Mouse (Mus musculus) urinary bladder, adult 18-20 months (tissue): ENCODE measurements at regions not wholly inside any gene's neighbourhood (a gene's known extent, or its start where the extent isn't known, plus 50 kb on each side); places are given as distances from the start of the nearest gene placed in this dataset.

Source experiments
- DNase-seq, 2 experiments: peaks; one replicate each; pipeline ENCODE4 v3.0.0; 2022; ENCODE audit warnings: low spot score in 2 of 2, mixed read lengths in 2 of 2

GRCm38 (mm10) chr4:83986951-83987822 lies 461.8 kb downstream of the Ccdc171 start:
- DNase-seq, result no peak

GRCm38 (mm10) chr4:83987846-83988245 lies 462.5 kb downstream of the Ccdc171 start:
- no peak for DNase-seq

- DNase-seq, result no peak
Measured at GRCm38 (mm10) chr4:83988314-83988713, 463.0 kb downstream of the Ccdc171 start.

- no peak for DNase-seq
Measured at GRCm38 (mm10) chr4:83990126-83990989, 465.0 kb downstream of the Ccdc171 start.

- no peak for DNase-seq
Measured at GRCm38 (mm10) chr4:83991195-83991594, 465.9 kb downstream of the Ccdc171 start.

- no peak for DNase-seq
Measured at GRCm38 (mm10) chr4:83997079-83997478, 471.7 kb downstream of the Ccdc171 start.

- no peak for DNase-seq
Measured at GRCm38 (mm10) chr4:84001645-84002044, 476.3 kb downstream of the Ccdc171 start.

- no peak for DNase-seq
Measured at GRCm38 (mm10) chr4:84004055-84004778, 478.9 kb downstream of the Ccdc171 start.

GRCm38 (mm10) chr4:84004786-84005382 lies 479.5 kb downstream of the Ccdc171 start:
- DNase-seq, result no peak

GRCm38 (mm10) chr4:84011941-84012340 lies 486.6 kb downstream of the Ccdc171 start:
- no peak for DNase-seq

GRCm38 (mm10) chr4:84015139-84015538 lies 489.8 kb downstream of the Ccdc171 start:
- DNase-seq, result no peak

- no peak for DNase-seq
Measured at GRCm38 (mm10) chr4:84015552-84016169, 490.3 kb downstream of the Ccdc171 start.

- DNase-seq, result no peak
Measured at GRCm38 (mm10) chr4:84018135-84018534, 492.8 kb downstream of the Ccdc171 start.

GRCm38 (mm10) chr4:84018774-84019173 lies 493.4 kb downstream of the Ccdc171 start:
- no peak for DNase-seq

- DNase-seq, result no peak
Measured at GRCm38 (mm10) chr4:84019500-84020255, 494.3 kb downstream of the Ccdc171 start.

- DNase-seq, result no peak
Measured at GRCm38 (mm10) chr4:84020692-84021091, 495.3 kb downstream of the Ccdc171 start.

- no peak for DNase-seq
Measured at GRCm38 (mm10) chr4:84022323-84022722, 497.0 kb downstream of the Ccdc171 start.

GRCm38 (mm10) chr4:84026144-84026543 lies 500.8 kb downstream of the Ccdc171 start:
- DNase-seq, result no peak

GRCm38 (mm10) chr4:84028120-84028519 lies 502.8 kb downstream of the Ccdc171 start:
- no peak for DNase-seq

GRCm38 (mm10) chr4:84030916-84031315 lies 505.6 kb downstream of the Ccdc171 start:
- no peak for DNase-seq
